Mouse (Mus musculus) cerebellum, postnatal 25 days (tissue): ENCODE measurements around the gene Lce3b.
A peak's percentile ranks its signal among the peaks of the same experiment; 100 is the strongest.

ENCODE experiments used
- DNase-seq, 2 experiments: peaks; one replicate each; pipeline ENCODE4 v3.0.0; 2021; ENCODE audit warnings: mixed read lengths in 2 of 2

The Lce3b gene

GRCm38 (mm10) chr3:92932679-92933078, at the start of gene Lce3b:
Gene Lce3b, plus strand, starts transcription at chr3:92932979.
- DNase-seq: no peak

- no peak for DNase-seq
Observed at GRCm38 (mm10) chr3:92894063-92894462, 38.7 kb upstream of the Lce3b start.

DNA sequence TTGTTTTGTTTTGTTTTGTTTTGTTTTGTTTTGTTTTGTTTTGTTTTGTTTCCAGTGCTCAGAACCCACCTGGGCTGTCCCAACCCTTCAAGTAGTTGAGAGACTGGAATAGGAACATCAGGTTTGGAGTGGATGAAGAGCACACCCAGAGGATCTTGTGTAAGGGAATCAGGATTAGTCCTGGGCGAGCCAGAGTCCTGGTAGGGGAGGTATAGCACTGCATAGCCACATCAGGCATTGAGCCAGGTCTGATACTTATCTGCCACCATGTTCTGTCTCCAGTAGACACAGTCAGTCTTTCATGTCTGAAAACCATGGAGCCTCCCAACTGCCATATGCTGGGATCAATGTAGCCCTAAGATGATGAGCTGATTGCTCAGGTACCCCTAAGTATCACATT, 38.3 kb upstream of the Lce3b start:
- DNase-seq: no peak

GRCm38 (mm10) chr3:92902992-92903391, 29.8 kb upstream of the Lce3b start:
- DNase-seq: peak in 1 of 2 experiments; percentile 31

- DNase-seq: no peak
Observed at GRCm38 (mm10) chr3:92903640-92904039, 29.1 kb upstream of the Lce3b start.

DNA sequence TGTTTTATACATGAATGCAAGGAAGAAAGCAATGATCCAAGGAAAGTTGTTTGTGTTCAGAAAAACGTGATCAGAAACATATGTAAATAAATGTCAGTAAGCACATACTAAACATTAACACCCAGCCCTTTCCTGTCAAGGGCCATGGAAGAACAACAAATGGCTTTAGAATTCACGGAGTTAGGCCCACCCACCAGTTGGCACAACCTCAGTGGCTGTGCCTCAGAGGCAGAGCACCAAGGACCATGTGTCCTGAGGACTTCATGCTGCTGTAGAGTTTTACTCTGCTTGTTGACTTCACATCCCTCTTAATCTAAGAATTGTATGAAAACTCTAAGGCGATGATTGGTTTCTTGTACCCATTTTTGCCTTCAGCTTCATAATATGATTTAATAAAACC, 27.6 kb upstream of the Lce3b start:
- no peak for DNase-seq

DNA sequence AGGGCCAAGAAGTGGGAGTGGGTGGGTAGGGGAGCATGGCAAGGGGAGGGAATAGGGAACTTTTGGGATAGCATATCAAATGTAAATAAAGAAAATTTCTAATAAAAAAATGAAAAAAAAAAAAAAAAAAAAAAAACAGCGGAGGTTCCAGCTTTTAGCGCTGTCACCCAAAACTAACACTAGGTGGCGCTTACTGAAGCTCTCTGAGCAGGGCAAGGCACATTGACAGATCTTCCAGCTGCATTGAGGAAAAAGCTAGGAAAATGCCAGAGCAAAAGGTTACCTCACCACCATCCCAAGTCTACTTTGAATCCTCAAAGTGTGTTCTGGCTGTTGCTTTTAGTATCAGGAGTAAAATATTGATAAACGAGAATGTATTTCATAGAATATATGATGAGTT, 25.2 kb upstream of the Lce3b start:
- peak in 1 of 2 experiments; percentile 12 for DNase-seq

GRCm38 (mm10) chr3:92920364-92920763, 12.4 kb upstream of the Lce3b start:
- peak in 1 of 2 experiments; percentile 8 for DNase-seq

GRCm38 (mm10) chr3:92926130-92926529, 6.6 kb upstream of the Lce3b start, which contains the start of gene Lce3a:
Gene Lce3a, minus strand, starts transcription at chr3:92926230.
- no peak for DNase-seq

DNA sequence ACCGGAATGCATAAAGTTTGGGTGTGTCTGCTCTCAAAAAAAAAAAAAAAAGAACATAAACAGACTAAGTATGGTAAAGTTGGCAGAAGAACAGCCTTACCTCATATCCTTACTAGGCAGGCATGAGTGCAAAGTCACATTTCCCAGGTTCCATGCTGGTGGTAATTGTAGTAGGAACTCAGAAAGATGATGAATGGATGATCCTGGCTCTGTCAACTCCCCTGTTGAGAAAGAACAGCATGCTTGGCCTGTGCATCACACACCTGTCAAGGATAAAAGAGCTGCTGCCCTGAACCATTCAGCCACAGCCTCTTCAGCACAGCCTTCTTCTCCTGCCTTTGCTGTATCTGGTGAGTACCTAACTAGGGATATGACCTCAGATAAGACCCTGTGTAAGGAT, 11.4 kb downstream of the Lce3b start, which contains the start of gene Lce3c:
Gene Lce3c, plus strand, starts transcription at position 301 of the 400 bp plus-strand sequence.
- DNase-seq: no peak

DNA sequence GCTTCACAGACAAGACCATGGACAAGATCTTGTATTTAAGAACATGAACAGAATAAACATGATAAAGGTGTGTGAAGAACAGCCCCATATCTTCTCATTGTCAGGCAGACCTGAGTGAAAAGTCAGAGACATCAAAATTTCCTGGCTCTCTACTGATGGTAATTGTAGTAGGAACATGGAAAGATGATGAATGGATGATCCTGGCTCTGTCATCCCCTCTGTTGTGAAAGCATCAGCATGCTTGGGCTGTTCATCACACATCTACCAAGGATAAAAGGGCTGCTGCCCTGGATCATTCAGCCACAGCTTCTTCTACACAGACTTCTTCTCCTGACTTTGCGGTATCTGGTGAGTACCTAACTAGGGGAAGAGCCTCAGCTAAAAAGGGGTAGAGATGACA, 24.3 kb downstream of the Lce3b start, which contains the start of gene Lce3d:
Gene Lce3d, plus strand, starts transcription at position 301 of the 400 bp plus-strand sequence.
- no peak for DNase-seq

GRCm38 (mm10) chr3:92966761-92967160, 34.0 kb downstream of the Lce3b start, which contains the start of gene Lce3e:
Gene Lce3e, plus strand, starts transcription at chr3:92967061.
- DNase-seq: no peak

DNA sequence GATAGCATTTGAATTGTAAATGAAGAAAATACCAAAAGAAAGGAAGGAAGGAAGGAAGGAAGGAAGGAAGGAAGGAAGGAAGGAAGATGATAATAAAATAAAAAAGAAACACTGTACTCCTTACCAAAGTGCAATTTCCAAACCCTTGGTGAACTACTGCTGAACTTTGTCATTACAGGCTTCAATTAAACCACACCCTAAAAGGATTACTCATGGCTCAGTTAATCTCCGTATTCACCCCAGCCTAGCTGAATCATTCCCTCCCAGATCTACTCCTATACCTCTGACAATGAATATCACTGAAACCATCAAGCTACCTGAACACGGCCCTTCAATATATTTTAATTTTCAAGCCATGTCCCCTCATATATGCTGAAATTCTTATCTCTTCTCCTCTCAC, 45.7 kb downstream of the Lce3b start:
- DNase-seq: no peak
